Mouse (Mus musculus) gastrocnemius, postnatal 14 days (tissue): ENCODE results near the gene Bmper. TPM values are rescaled to one million over a fixed set of nuclear protein-coding genes. Genes with fewer than 3 reads are reported as not detected.

Experiments used
- DNase-seq: peaks from one replicate; pipeline ENCODE4 v3.0.0; 2021; ENCODE audit warnings: mixed read lengths
- intact Hi-C: fragments of 180-260 bp; cut with DNase I; formaldehyde crosslinking; loops from one replicate; pipeline ENCODE4 v1.15.1; 2025; ENCODE audit warnings: low total_unique reads
- total RNA-seq, 2 experiments: library from RNA; stranded (reverse); gene quantifications; 2 replicates each; pipeline ENCODE4 v1.2.3; 2021

Bmper gene
- total RNA-seq, 2 experiments from 2014 or later = 5.7 to 7.6 TPM

- no peak for DNase-seq
- intact Hi-C loops = no loop called here
Measured at GRCm38 (mm10) chr9:23399638-23400284, 176.9 kb downstream of the Bmper start.

- no peak for DNase-seq
- intact Hi-C loops = no loop called here
Measured at GRCm38 (mm10) chr9:23407416-23407815, 184.5 kb downstream of the Bmper start.

- intact Hi-C loops = no loop called here
Measured at GRCm38 (mm10) chr9:23407935-23408781, 185.3 kb downstream of the Bmper start.

GRCm38 (mm10) chr9:23410567-23410966 lies 187.7 kb downstream of the Bmper start:
- intact Hi-C loops = no loop called here
- DNase-seq = no peak

More at GRCm38 (mm10) chr9:23407935-23408781, 185.3 kb downstream of the Bmper start:
- no peak for DNase-seq

GRCm38 (mm10) chr9:23412956-23413355 lies 190.1 kb downstream of the Bmper start:
- intact Hi-C loops = no loop called here
- DNase-seq = peak; percentile 18

GRCm38 (mm10) chr9:23419107-23419506 lies 196.2 kb downstream of the Bmper start:
- intact Hi-C loops = no loop called here
- DNase-seq = no peak

- intact Hi-C loops = no loop called here
- DNase-seq = no peak
Measured at GRCm38 (mm10) chr9:23423748-23424147, 200.9 kb downstream of the Bmper start.

- intact Hi-C loops = no loop called here
- DNase-seq = no peak
Measured at GRCm38 (mm10) chr9:23432631-23433030, 209.8 kb downstream of the Bmper start.

- intact Hi-C loops = no loop called here
- no peak for DNase-seq
Measured at GRCm38 (mm10) chr9:23433238-23433637, 210.4 kb downstream of the Bmper start.

- DNase-seq = peak; percentile 40
- intact Hi-C loops = no loop called here
Measured at GRCm38 (mm10) chr9:23436751-23437150, 213.9 kb downstream of the Bmper start.

- intact Hi-C loops = no loop called here
- DNase-seq = no peak
Measured at GRCm38 (mm10) chr9:23438662-23439061, 215.8 kb downstream of the Bmper start.

- no peak for DNase-seq
- intact Hi-C loops = no loop called here
Measured at GRCm38 (mm10) chr9:23442168-23442567, 219.3 kb downstream of the Bmper start.

- intact Hi-C loops = no loop called here
- no peak for DNase-seq
Measured at GRCm38 (mm10) chr9:23444975-23445374, 222.1 kb downstream of the Bmper start.

GRCm38 (mm10) chr9:23447271-23447961 lies 224.5 kb downstream of the Bmper start:
- no peak for DNase-seq

GRCm38 (mm10) chr9:23453309-23453708 lies 230.4 kb downstream of the Bmper start:
- intact Hi-C loops = no loop called here
- no peak for DNase-seq

More at GRCm38 (mm10) chr9:23447271-23447961, 224.5 kb downstream of the Bmper start:
- intact Hi-C loops = no loop called here

GRCm38 (mm10) chr9:23457186-23457585 lies 234.3 kb downstream of the Bmper start:
- intact Hi-C loops = no loop called here
- no peak for DNase-seq

GRCm38 (mm10) chr9:23460721-23461120 lies 237.8 kb downstream of the Bmper start:
- intact Hi-C loops = no loop called here
- peak; percentile 20 for DNase-seq

- intact Hi-C loops = no loop called here
- no peak for DNase-seq
Measured at GRCm38 (mm10) chr9:23462949-23463608, 240.2 kb downstream of the Bmper start.

- intact Hi-C loops = no loop called here
- no peak for DNase-seq
Measured at GRCm38 (mm10) chr9:23464981-23465630, 242.2 kb downstream of the Bmper start.
